Mouse (Mus musculus): ENCODE data around the gene Kcnip1. TPM values are rescaled to one million over a fixed set of nuclear protein-coding genes. Genes with fewer than 3 reads are reported as not detected.

Kcnip1 gene
- polyA plus RNA-seq, 1 experiment: not detected

- DNase-seq: no peak
- no peak overlapping the region for H3K4me3 ChIP-seq (ENCODE audit: insufficient read depth, low read depth, low read length)
- no peak for TF ChIP-seq POLR2A (IDR thresholded peaks at IDR 0.05; ENCODE audit: low read depth, low read length)
- no peaks in the 10 kb centered on the region for H3K36me3 ChIP-seq (ENCODE audit: control insufficient read depth, insufficient read depth, low read length)
- no peak overlapping the region for H3K27ac ChIP-seq (ENCODE audit: insufficient read depth, low read depth, low read length)
- H3K4me1 ChIP-seq (ENCODE audit: control insufficient read depth, insufficient read depth, low read length): no peaks in the 10 kb centered on the region
- 6% methylated on average over 1 of the region's 1 CpGs for WGBS
- H3K27me3 ChIP-seq (replicated peaks; ENCODE audit: control insufficient read depth, insufficient read depth, low read length): no peaks in the 10 kb centered on the region
Measured at GRCm38 (mm10) chr11:33799933-33800332, 193.0 kb downstream of the Kcnip1 start.

DNA sequence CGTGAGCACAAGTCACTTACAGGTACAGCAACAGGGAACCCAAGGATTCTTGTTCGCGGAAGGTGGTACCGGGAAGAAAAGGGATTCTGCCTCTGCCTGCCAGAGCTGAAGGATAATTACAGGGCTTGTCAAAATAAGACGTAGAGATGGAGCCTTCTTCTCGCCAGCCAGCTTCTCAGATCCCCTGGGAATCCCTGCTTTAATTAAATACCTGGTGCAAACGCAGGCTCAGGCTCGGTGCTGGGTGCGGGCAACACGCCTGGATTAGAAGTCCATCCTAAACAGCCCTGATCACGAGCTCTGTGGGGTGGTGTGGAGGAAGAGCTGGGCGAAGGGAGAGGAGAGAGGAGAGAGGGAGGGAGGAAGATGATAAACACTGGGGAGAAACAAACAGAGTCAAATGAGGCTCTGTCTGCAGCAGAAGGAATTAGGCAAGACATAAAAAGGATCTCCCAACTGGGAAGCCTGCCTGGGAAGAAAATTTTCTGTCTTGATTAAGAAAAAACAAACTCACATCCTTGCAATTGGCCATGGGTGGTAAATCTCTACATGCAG, 194.8 kb downstream of the Kcnip1 start:
- WGBS: 64% methylated on average over 12 of the region's 12 CpGs
- no peak overlapping the region for H3K4me3 ChIP-seq (ENCODE audit: insufficient read depth, low read depth, low read length)
- TF ChIP-seq CTCF (conservative IDR thresholded peaks at IDR 0.05; ENCODE audit: insufficient read depth, insufficient read length, low read depth, low read length) (no peak), POLR2A (IDR thresholded peaks at IDR 0.05; ENCODE audit: low read depth, low read length) (no peak)
- H3K36me3 ChIP-seq (ENCODE audit: control insufficient read depth, insufficient read depth, low read length): no peaks in the 10 kb centered on the region
- no peak for DNase-seq
- H3K4me1 ChIP-seq (ENCODE audit: control insufficient read depth, insufficient read depth, low read length): no peaks in the 10 kb centered on the region
- no peaks in the 10 kb centered on the region for H3K27me3 ChIP-seq (replicated peaks; ENCODE audit: control insufficient read depth, insufficient read depth, low read length)
- H3K27ac ChIP-seq (ENCODE audit: insufficient read depth, low read depth, low read length): no peak overlapping the region

- H3K36me3 ChIP-seq (ENCODE audit: control insufficient read depth, insufficient read depth, low read length): no peaks in the 10 kb centered on the region
- H3K27ac ChIP-seq (ENCODE audit: insufficient read depth, low read depth, low read length): no peak overlapping the region
- TF ChIP-seq CTCF (conservative IDR thresholded peaks at IDR 0.05; ENCODE audit: insufficient read depth, insufficient read length, low read depth, low read length): no peak
- no peak for TF ChIP-seq POLR2A (IDR thresholded peaks at IDR 0.05; ENCODE audit: low read depth, low read length)
- 29% methylated on average over 5 of the region's 5 CpGs for WGBS
- peak; percentile 8 for DNase-seq
- no peaks in the 10 kb centered on the region for H3K27me3 ChIP-seq (replicated peaks; ENCODE audit: control insufficient read depth, insufficient read depth, low read length)
- no peak overlapping the region for H3K4me3 ChIP-seq (ENCODE audit: insufficient read depth, low read depth, low read length)
- H3K4me1 ChIP-seq (ENCODE audit: control insufficient read depth, insufficient read depth, low read length): no peaks in the 10 kb centered on the region
Measured at GRCm38 (mm10) chr11:33787362-33787761, 205.6 kb downstream of the Kcnip1 start.

GRCm38 (mm10) chr11:33786572-33786971, 206.4 kb downstream of the Kcnip1 start:
- Histone ChIP-seq H3K36me3 (ENCODE audit: control insufficient read depth, insufficient read depth, low read length) (no peaks in the 10 kb centered on the region), H3K27ac (ENCODE audit: insufficient read depth, low read depth, low read length) (no peak overlapping the region), H3K4me1 (ENCODE audit: control insufficient read depth, insufficient read depth, low read length) (no peaks in the 10 kb centered on the region), H3K27me3 (replicated peaks; ENCODE audit: control insufficient read depth, insufficient read depth, low read length) (no peaks in the 10 kb centered on the region), H3K4me3 (ENCODE audit: insufficient read depth, low read depth, low read length) (no peak overlapping the region)
- 71% methylated on average over 4 of the region's 4 CpGs for WGBS
- DNase-seq: no peak
- TF ChIP-seq CTCF (conservative IDR thresholded peaks at IDR 0.05; ENCODE audit: insufficient read depth, insufficient read length, low read depth, low read length) (no peak), POLR2A (IDR thresholded peaks at IDR 0.05; ENCODE audit: low read depth, low read length) (no peak)

DNA sequence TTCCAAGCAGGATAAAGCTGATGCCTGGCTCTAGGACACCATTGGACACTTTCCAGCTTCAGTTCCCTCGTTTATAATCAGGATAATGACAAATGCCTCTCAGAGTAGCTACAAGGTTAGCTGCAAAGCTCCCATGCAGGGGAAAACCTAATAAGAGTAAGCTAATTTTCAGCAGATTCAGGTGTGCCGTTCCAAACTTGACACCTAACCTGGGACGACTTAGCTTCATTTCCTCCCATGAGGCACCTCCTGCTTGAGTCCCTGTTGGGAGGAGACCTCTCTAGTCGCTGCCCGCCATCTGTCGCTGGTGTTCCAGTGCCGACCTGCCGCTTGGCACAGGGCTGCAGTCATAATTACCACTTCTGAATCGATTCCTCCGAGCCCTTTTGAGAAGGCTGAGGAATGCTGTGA, 211.4 kb downstream of the Kcnip1 start:
- Histone ChIP-seq H3K4me1 (ENCODE audit: control insufficient read depth, insufficient read depth, low read length) (no peaks in the 10 kb centered on the region), H3K27me3 (replicated peaks; ENCODE audit: control insufficient read depth, insufficient read depth, low read length) (no peaks in the 10 kb centered on the region), H3K4me3 (ENCODE audit: insufficient read depth, low read depth, low read length) (no peak overlapping the region), H3K27ac (ENCODE audit: insufficient read depth, low read depth, low read length) (no peak overlapping the region), H3K36me3 (ENCODE audit: control insufficient read depth, insufficient read depth, low read length) (no peaks in the 10 kb centered on the region)
- TF ChIP-seq POLR2A (IDR thresholded peaks at IDR 0.05; ENCODE audit: low read depth, low read length) (no peak), CTCF (conservative IDR thresholded peaks at IDR 0.05; ENCODE audit: insufficient read depth, insufficient read length, low read depth, low read length) (no peak)
- 34% methylated on average over 10 of the region's 10 CpGs for WGBS
- DNase-seq: no peak

- no peak for DNase-seq
- Histone ChIP-seq H3K27me3 (replicated peaks; ENCODE audit: control insufficient read depth, insufficient read depth, low read length) (no peaks in the 10 kb centered on the region), H3K4me3 (ENCODE audit: insufficient read depth, low read depth, low read length) (no peak overlapping the region), H3K36me3 (ENCODE audit: control insufficient read depth, insufficient read depth, low read length) (no peaks in the 10 kb centered on the region), H3K4me1 (ENCODE audit: control insufficient read depth, insufficient read depth, low read length) (no peaks in the 10 kb centered on the region), H3K27ac (ENCODE audit: insufficient read depth, low read depth, low read length) (no peak overlapping the region)
- 62% methylated on average over 4 of the region's 4 CpGs for WGBS
- TF ChIP-seq POLR2A (IDR thresholded peaks at IDR 0.05; ENCODE audit: low read depth, low read length) (no peak), CTCF (conservative IDR thresholded peaks at IDR 0.05; ENCODE audit: insufficient read depth, insufficient read length, low read depth, low read length) (no peak)
Measured at GRCm38 (mm10) chr11:33780263-33780662, 212.7 kb downstream of the Kcnip1 start.

- 74% methylated on average over 5 of the region's 5 CpGs for WGBS
- Histone ChIP-seq H3K4me3 (ENCODE audit: insufficient read depth, low read depth, low read length) (no peak overlapping the region), H3K36me3 (ENCODE audit: control insufficient read depth, insufficient read depth, low read length) (no peaks in the 10 kb centered on the region), H3K27me3 (replicated peaks; ENCODE audit: control insufficient read depth, insufficient read depth, low read length) (no peaks in the 10 kb centered on the region), H3K27ac (ENCODE audit: insufficient read depth, low read depth, low read length) (no peak overlapping the region), H3K4me1 (ENCODE audit: control insufficient read depth, insufficient read depth, low read length) (no peaks in the 10 kb centered on the region)
- no peak for TF ChIP-seq POLR2A (IDR thresholded peaks at IDR 0.05; ENCODE audit: low read depth, low read length)
- TF ChIP-seq CTCF (conservative IDR thresholded peaks at IDR 0.05; ENCODE audit: insufficient read depth, insufficient read length, low read depth, low read length): no peak
- DNase-seq: no peak
Measured at GRCm38 (mm10) chr11:33772615-33773141, 220.3 kb downstream of the Kcnip1 start.
